Mouse (Mus musculus) neural tube, embryonic 13.5 days (tissue): ENCODE results near the gene Ruvbl1. TPM values are rescaled to one million over a fixed set of nuclear protein-coding genes. Genes with fewer than 3 reads are reported as not detected.

Experiments used
- ATAC-seq: fragments of 200-750 bp; cut with Nextera tagmentation; 2 replicates; pipeline ENCODE4 v1.8.0; 2017; ENCODE audit warnings: low read depth, mild to moderate bottlenecking, moderate TSS enrichment, moderate library complexity
- H3K27ac ChIP-seq: fragments of 300-500 bp; sonication (generic); replicated peaks from 2 replicates; pipeline ENCODE4 v1.5.1; 2015; ENCODE audit warnings: moderate library complexity, mild to moderate bottlenecking, inconsistent platforms
- H3K27me3 ChIP-seq: fragments of 300-500 bp; sonication (generic); 2 replicates; pipeline ENCODE4 v1.6.1; 2015; ENCODE audit warnings: mild to moderate bottlenecking, inconsistent platforms
- H3K36me3 ChIP-seq: fragments of 300-500 bp; sonication (generic); 2 replicates; pipeline ENCODE4 v1.6.1; 2015; ENCODE audit warnings: mild to moderate bottlenecking, inconsistent platforms
- H3K4me1 ChIP-seq: fragments of 300-500 bp; sonication (generic); replicated peaks from 2 replicates; pipeline ENCODE4 v1.6.1; 2015; ENCODE audit warnings: inconsistent platforms
- H3K4me2 ChIP-seq: fragments of 300-500 bp; sonication (generic); 2 replicates; pipeline ENCODE4 v1.6.1; 2015; ENCODE audit warnings: inconsistent platforms, mild to moderate bottlenecking, moderate library complexity
- H3K4me3 ChIP-seq: fragments of 300-500 bp; sonication (generic); 2 replicates; pipeline ENCODE4 v1.5.1; 2015; ENCODE audit warnings: mild to moderate bottlenecking, inconsistent platforms
- H3K9ac ChIP-seq: fragments of 300-500 bp; sonication (generic); 2 replicates; pipeline ENCODE4 v1.6.1; 2015; ENCODE audit warnings: moderate library complexity, mild to moderate bottlenecking, inconsistent platforms
- H3K9me3 ChIP-seq: fragments of 300-500 bp; sonication (generic); 2 replicates; pipeline ENCODE4 v1.6.1; 2016; ENCODE audit warnings: inconsistent platforms
- WGBS: fragments of 180-500 bp; shearing (Covaris S2); methylation state at CpG from one replicate; pipeline ENCODE4 v1.1.7; 2015; 5-methylcytosine and 5-hydroxymethylcytosine counted together
- polyA plus RNA-seq: library from polyadenylated mRNA; unstranded; fragments of >200 nt; fragmentation: Nextera tagmentation; extraction: Ambion mirVana; gene quantifications from 2 replicates; pipeline ENCODE4 v1.2.1, GENCODE M21; 2015

The Ruvbl1 gene
- polyA plus RNA-seq, result 83.0 and 105 TPM in 2 replicates

DNA sequence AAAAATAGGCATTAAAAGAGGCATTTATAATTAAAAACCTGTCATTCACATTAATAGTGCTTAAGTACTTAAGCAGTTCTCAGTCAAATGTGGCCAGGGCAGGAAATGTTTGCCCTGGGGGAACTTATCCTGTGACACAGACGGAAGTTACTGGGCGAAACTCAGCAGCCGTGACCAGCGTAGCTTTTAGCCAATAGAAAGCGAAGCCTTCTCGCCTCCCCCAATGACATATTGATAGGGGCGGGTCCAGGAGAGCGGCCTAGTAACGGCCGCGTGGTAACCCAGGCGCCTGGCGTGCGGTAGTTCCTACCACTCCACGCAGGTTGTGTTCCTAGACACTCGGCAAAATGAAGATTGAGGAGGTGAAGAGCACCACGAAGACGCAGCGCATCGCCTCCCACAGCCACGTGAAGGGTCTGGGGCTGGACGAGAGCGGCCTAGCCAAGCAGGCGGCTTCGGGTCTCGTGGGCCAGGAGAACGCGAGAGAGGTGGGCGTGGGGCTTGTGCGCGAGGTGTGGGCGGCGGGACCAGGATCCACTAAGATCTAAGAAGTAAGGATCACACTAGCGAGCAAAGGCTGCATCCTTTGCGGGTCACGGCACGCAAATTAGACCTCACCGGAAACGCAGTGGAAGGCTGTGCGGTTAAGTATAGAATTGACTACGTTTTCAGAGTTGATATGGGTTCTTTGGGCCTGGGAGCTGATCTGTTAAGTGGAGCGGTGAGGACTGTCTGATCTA, at the start of gene Ruvbl1:
Gene Ruvbl1, plus strand, starts transcription at position 229 of the 740 bp plus-strand sequence.
- under 1% methylated on average over 42 of the region's 42 CpGs for WGBS
- H3K9ac ChIP-seq, result peak within 1 kb of the TSS; percentile 77
- ATAC-seq, result peak; percentile 100
- peaks cover 32% of the 10 kb centered on the region for H3K36me3 ChIP-seq
- H3K27ac ChIP-seq, result no peak within 1 kb of the TSS
- no peaks in the 10 kb centered on the region for H3K27me3 ChIP-seq
- peak within 1 kb of the TSS; percentile 72 for H3K4me3 ChIP-seq
- peaks cover 20% of the 10 kb centered on the region for H3K4me1 ChIP-seq
- no peaks in the 10 kb centered on the region for H3K9me3 ChIP-seq
- H3K4me2 ChIP-seq, result peak within 1 kb of the TSS; percentile 90

DNA sequence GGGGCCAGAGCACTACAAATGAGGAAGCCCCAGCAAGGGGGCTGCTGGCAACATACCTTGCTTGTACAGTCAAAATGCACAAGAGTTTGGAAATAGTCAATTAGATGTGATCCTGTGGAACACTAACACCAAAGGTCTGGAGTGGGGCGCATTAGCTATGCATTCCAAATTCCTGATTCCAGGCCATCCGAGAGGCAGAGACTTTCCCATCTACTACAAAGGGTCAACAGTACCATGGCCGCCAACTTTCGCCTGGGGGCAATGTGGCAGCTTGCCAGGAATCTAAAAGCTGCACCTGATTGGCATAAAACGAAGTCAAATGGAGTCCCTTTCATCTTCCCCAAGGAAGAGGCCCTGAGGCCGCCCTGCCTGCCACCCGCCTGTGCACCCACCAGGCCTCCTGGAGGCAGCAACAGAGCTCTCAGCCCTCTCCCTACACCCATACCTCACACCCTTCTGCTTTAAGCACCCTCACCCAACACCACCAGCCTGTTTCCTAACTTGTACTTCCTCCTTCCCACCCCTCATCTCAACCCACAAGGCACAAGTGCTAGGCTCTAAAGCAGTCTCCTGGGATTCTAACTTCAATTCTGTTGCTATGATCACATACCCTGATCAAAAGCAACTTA, 49.0 kb upstream of the Ruvbl1 start:
- Histone ChIP-seq H3K9ac (no peak overlapping the region), H3K4me3 (no peak overlapping the region), H3K27me3 (no peaks in the 10 kb centered on the region), H3K36me3 (no peaks in the 10 kb centered on the region), H3K27ac (no peak overlapping the region; the same call in 1 of the 2 replicates), H3K4me2 (no peak overlapping the region), H3K4me1 (peaks cover 16% of the 10 kb centered on the region), H3K9me3 (no peaks in the 10 kb centered on the region)
- 44% methylated on average over 7 of the region's 7 CpGs for WGBS
- ATAC-seq, result peak; percentile 61; the same call in 1 of the 2 replicates

DNA sequence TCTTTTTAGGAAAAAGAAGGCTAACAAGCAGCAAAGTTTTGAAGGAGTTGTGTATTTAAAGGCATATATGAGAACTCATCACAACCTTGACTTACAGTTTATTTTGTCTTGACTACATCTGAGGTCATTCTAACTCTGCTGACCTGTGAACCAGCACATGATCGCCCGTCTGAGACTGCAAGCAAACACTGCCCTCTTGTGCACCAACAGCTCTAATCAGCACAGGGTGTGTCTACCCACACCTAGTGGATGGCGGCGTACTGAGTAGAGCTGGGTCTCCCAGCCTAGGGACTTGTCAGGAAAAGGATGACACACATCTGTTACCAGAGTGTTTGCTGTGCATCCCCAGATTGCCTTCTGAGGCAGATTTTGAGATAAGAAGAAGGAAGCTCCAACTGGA, 34.0 kb upstream of the Ruvbl1 start:
- Histone ChIP-seq H3K27me3 (no peaks in the 10 kb centered on the region), H3K27ac (no peak overlapping the region), H3K4me3 (no peak overlapping the region), H3K9ac (no peak overlapping the region), H3K4me1 (no peaks in the 10 kb centered on the region), H3K4me2 (no peak overlapping the region), H3K36me3 (no peaks in the 10 kb centered on the region), H3K9me3 (no peaks in the 10 kb centered on the region)
- 34% methylated on average over 4 of the region's 4 CpGs for WGBS
- no peak for ATAC-seq

DNA sequence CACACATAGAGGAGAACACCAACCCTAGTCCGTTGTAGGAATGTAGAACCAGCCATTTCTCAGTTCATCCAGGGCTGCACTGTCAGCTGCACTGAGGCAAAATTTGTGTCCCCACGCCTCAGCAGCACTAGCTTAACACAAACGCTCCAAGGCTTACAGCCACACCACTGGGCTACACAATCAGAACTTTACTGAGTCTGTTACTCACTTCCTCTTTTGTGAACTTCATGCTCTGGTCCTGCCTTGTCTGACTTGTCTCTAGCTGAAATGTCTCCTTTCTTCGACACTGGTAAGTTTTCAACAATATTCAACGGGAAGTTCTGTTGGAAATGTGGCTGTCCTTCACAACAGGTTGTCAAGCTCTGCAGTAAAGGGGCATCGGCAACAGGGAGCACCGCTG, 29.6 kb upstream of the Ruvbl1 start:
- Histone ChIP-seq H3K27ac (no peak overlapping the region), H3K36me3 (no peaks in the 10 kb centered on the region), H3K27me3 (no peaks in the 10 kb centered on the region), H3K9me3 (no peaks in the 10 kb centered on the region), H3K9ac (no peak overlapping the region), H3K4me3 (no peak overlapping the region), H3K4me1 (peaks cover 4% of the 10 kb centered on the region; the same call in 1 of the 2 replicates), H3K4me2 (no peak overlapping the region)
- WGBS, result 91% methylated on average over 7 of the region's 7 CpGs
- ATAC-seq, result no peak

DNA sequence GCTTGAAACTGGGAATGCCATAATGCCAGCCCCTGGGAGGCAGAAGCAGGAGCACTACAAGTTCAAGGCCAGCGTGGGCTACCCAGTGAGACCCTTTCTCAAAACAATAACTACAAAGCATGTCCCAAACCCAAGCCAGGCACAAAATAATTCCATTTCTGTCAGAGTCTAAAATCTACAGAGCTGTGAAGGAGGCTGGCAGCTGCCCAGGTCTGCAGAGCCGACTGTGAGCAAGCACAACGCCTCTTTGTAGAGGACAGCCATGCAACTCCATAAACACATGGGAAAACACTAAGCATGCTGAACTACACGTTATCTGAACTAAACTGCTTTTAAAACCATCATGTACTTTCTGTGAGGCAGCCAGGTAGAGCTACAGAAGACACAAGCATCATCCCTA, 26.2 kb upstream of the Ruvbl1 start:
- 80% methylated on average over 4 of the region's 4 CpGs for WGBS
- no peaks in the 10 kb centered on the region for H3K36me3 ChIP-seq

DNA sequence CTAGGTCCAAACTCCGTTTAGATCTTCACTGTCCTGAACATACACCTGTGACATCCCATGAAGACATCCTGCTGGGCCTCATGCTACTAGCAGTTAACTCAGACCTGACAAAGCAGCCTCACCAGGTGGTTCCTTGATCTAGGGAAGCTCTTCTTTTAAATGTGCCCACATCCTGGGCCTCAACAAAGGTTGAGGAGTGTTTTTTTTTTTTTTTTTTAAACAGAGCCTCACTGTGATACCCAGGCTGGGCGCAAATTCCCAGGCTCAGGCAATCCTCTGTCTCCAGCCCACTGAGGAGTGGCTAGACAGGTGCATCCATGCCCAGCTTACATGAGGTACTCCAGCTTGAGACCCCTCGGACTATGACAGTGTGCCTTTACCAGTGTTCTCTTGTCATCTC, 22.7 kb upstream of the Ruvbl1 start:
- Histone ChIP-seq H3K4me3 (no peak overlapping the region), H3K4me2 (no peak overlapping the region), H3K9me3 (no peaks in the 10 kb centered on the region), H3K9ac (no peak overlapping the region), H3K36me3 (no peaks in the 10 kb centered on the region), H3K27ac (no peak overlapping the region), H3K27me3 (no peaks in the 10 kb centered on the region), H3K4me1 (peaks cover 22% of the 10 kb centered on the region)
- no peak for ATAC-seq
- WGBS, result 73% methylated on average over 3 of the region's 3 CpGs

More for the DNA sequence above, 26.2 kb upstream of the Ruvbl1 start:
- no peak overlapping the region for H3K27ac ChIP-seq
- H3K9ac ChIP-seq, result no peak overlapping the region
- no peaks in the 10 kb centered on the region for H3K27me3 ChIP-seq
- H3K4me2 ChIP-seq, result no peak overlapping the region
- no peak overlapping the region for H3K4me3 ChIP-seq
- peaks cover 4% of the 10 kb centered on the region; the same call in 1 of the 2 replicates for H3K4me1 ChIP-seq
- no peak for ATAC-seq
- no peaks in the 10 kb centered on the region for H3K9me3 ChIP-seq

DNA sequence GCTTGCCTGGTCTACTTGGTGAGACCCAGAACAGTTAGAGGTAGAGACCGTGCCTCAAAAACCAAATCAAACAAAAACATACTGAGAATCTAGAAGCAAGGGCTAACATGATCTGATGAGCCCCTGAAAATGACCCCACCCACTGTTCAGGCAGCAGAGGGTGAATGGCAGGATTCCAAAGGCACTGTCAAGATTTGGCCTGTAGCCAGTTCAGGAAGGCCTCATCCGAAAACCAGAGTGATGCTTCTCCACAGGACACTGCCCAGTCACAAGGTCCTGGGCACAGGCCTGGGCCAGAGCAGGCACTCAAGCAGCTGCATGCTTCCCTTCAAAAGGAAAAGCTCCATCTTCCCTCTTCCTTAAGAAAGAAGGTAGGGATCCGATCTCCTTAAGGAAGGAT, 21.8 kb upstream of the Ruvbl1 start:
- H3K4me3 ChIP-seq, result no peak overlapping the region
- H3K27me3 ChIP-seq, result no peaks in the 10 kb centered on the region
- H3K9me3 ChIP-seq, result no peaks in the 10 kb centered on the region
- H3K4me2 ChIP-seq, result no peak overlapping the region
- H3K27ac ChIP-seq, result no peak overlapping the region
- no peak for ATAC-seq
- peaks cover 22% of the 10 kb centered on the region for H3K4me1 ChIP-seq
- 76% methylated on average over 3 of the region's 3 CpGs for WGBS
- no peaks in the 10 kb centered on the region for H3K36me3 ChIP-seq
- peak overlapping the region; percentile 38; the same call in 1 of the 2 replicates for H3K9ac ChIP-seq

DNA sequence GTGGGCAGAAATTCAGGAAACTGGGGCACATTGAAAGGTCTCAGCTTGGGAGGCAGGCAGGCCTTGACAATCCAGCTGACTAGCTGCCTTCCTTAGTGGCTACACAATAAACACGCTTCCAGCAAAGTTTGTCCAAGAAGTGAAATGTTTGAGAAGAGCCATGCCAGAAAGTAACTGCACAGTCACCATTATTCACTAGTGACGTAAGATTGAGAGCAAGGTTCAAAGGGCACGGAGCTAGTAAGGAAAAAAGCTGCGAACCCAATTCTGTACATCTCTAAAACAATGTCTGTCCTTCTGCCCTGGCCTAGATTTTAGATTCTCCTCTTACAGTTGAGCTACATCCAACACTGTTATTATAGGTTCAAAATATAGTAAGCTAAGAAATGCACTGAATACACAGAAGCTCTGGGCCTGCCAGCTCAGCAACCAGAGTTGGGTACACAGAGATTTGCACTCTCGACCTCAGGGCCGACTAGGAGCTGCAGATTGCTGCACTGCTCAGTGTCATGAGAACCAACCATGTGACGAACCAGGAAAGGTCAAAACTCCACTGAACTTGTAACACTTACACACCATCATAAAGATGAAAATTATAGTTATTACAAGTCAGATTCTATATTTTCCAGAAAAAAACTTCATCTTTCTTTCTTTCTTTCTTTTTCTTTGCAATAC, 21.0 kb upstream of the Ruvbl1 start:
- H3K9ac ChIP-seq, result no peak overlapping the region
- no peak overlapping the region for H3K4me2 ChIP-seq
- 86% methylated on average over 7 of the region's 7 CpGs for WGBS
- no peak overlapping the region for H3K4me3 ChIP-seq
- H3K27me3 ChIP-seq, result peaks cover 2% of the 10 kb centered on the region; the same call in 1 of the 2 replicates
- no peak for ATAC-seq
- no peaks in the 10 kb centered on the region for H3K36me3 ChIP-seq
- no peak overlapping the region for H3K27ac ChIP-seq
- peaks cover 19% of the 10 kb centered on the region for H3K4me1 ChIP-seq
- H3K9me3 ChIP-seq, result no peaks in the 10 kb centered on the region

DNA sequence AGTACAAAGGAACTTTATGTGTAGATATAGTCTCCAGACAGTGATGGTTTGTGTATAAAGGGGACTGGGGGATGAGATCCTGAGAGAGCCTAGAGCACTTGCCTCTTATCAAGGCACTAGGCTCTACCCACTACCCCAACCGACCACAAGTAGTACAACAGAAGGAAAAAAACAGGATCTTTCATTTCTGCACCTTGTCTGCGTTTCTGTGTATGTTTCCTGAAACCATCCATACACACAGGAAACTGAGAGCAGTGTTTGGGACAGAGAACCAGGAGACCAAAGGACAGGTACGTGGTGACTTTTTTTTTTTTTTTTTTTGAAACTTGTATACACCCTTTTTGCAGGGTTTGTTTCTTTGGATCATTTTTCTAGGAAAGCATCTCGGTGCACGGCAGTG, 19.5 kb upstream of the Ruvbl1 start:
- Histone ChIP-seq H3K27me3 (peaks cover 5% of the 10 kb centered on the region; the same call in 1 of the 2 replicates), H3K4me2 (peak overlapping the region; percentile 81), H3K27ac (no peak overlapping the region), H3K36me3 (no peaks in the 10 kb centered on the region), H3K4me1 (peaks cover 18% of the 10 kb centered on the region), H3K4me3 (peak overlapping the region; percentile 79), H3K9me3 (no peaks in the 10 kb centered on the region), H3K9ac (peak overlapping the region; percentile 92)
- ATAC-seq, result no peak
- WGBS, result 11% methylated on average over 5 of the region's 5 CpGs

DNA sequence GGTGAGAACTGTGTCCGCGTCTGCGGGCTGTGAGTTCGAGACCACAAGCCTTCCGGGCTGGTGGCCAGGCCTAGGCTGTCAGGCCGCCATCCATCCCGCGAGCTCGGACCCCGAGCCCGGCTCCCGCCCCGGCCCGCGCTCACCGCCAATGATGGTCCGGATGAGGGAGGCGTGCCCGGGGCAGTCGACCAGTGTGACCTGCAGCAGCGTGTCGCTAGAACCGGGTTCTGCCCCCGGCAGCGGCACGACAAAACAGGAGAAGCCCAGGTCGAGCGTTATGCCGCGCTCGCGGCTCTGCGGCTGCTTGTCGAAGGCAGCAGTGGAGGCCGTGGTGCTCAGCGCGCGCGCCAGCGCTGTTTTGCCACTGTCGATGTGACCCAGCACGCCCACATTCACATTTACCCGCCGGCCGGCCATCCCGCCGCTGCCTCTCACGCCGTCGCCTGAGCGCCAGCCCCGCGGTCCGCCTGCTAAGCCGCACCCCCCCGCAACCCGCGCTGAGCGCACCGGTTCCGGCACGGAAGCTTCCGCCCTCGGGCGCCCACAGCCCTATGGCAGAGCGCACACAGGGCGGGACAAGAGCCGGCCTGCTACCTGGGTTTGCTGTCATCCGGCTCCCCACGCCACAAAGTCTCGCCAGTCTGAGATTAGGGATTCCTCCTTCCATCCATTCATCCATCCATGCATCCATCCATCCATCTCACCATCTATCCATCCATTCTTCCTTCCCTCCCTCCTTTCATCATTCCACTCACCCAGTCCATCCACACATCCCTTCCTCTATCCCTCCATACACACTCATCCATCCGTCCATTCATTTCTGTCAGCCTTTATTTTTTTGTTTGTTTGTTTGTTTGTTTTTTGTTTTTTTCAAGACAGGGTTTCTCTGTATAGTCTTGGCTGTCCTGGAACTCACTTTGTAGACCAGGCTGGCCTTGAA, 18.9 kb upstream of the Ruvbl1 start, which contains the start of gene Eefsec:
Gene Eefsec, minus strand, starts transcription at position 477 of the 940 bp plus-strand sequence.
- ATAC-seq, result peak; percentile 95
- peaks cover 6% of the 10 kb centered on the region; the same call in 1 of the 2 replicates for H3K27me3 ChIP-seq
- peak within 1 kb of the TSS; percentile 92 for H3K9ac ChIP-seq
- peak within 1 kb of the TSS; percentile 79 for H3K4me3 ChIP-seq
- H3K4me1 ChIP-seq, result peaks cover 18% of the 10 kb centered on the region
- WGBS, result 1% methylated on average over 72 of the region's 72 CpGs
- peak within 1 kb of the TSS; percentile 81 for H3K4me2 ChIP-seq
- H3K36me3 ChIP-seq, result no peaks in the 10 kb centered on the region
- H3K27ac ChIP-seq, result peak within 1 kb of the TSS; percentile 69
- H3K9me3 ChIP-seq, result no peaks in the 10 kb centered on the region

DNA sequence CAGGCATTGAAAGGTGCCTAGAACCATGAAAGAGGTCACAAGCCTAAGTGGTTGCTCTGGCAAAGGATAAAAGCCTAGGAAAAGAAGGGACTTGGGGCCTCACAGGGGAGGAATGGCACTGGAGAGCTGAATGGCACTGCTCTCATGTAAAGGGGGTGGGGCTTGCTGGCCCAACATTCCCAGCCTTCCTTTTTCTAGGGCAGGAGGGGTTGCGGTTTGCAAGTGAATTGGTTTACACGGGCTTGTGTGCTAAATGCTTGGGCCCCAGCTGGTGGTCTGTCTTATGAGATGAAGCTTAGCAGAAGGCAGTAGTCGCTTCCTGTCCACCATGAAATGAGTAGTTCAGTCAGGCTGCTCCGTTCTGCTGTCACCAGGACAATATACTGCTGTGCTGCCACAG, 17.8 kb upstream of the Ruvbl1 start:
- Histone ChIP-seq H3K27ac (no peak overlapping the region), H3K4me1 (peaks cover 18% of the 10 kb centered on the region), H3K4me3 (no peak overlapping the region), H3K9me3 (no peaks in the 10 kb centered on the region), H3K36me3 (no peaks in the 10 kb centered on the region), H3K27me3 (peaks cover 11% of the 10 kb centered on the region; the same call in 1 of the 2 replicates), H3K9ac (no peak overlapping the region), H3K4me2 (no peak overlapping the region)
- 9% methylated on average over 4 of the region's 4 CpGs for WGBS
- ATAC-seq, result no peak
